Mouse (Mus musculus): Measurements from ENCODE around the gene Rwdd1. TPM values are rescaled to one million over a fixed set of nuclear protein-coding genes. Genes with fewer than 3 reads are reported as not detected.

Rwdd1 gene
- polyA plus RNA-seq, 1 experiment, result 29.3 TPM

GRCm38 (mm10) chr10:33974781-33975494 lies 44.5 kb downstream of the Rwdd1 start:
- Histone ChIP-seq H3K27me3 (ENCODE audit: control insufficient read depth, insufficient read depth, low read length) (no peaks in the 10 kb centered on the region), H3K4me3 (ENCODE audit: low read depth, low read length) (no peak overlapping the region), H3K36me3 (ENCODE audit: control insufficient read depth, insufficient read depth, low read length) (no peaks in the 10 kb centered on the region), H3K4me1 (ENCODE audit: control insufficient read depth, insufficient read depth, insufficient read length, low read length) (no peaks in the 10 kb centered on the region), H3K27ac (ENCODE audit: insufficient read depth, low read depth, low read length) (no peak overlapping the region)
- no peak for TF ChIP-seq POLR2A (IDR thresholded peaks at IDR 0.05; ENCODE audit: low read depth, low read length)
- no peak for TF ChIP-seq CTCF (IDR thresholded peaks at IDR 0.05; ENCODE audit: extremely low read depth, insufficient read length, insufficient replicate concordance, low read depth, low read length)
- WGBS, result 87% methylated on average over 7 of the region's 7 CpGs

- H3K27me3 ChIP-seq (ENCODE audit: control insufficient read depth, insufficient read depth, low read length), result no peaks in the 10 kb centered on the region
- 82% methylated on average over 3 of the region's 3 CpGs for WGBS
- TF ChIP-seq CTCF (IDR thresholded peaks at IDR 0.05; ENCODE audit: extremely low read depth, insufficient read length, insufficient replicate concordance, low read depth, low read length) (no peak), POLR2A (IDR thresholded peaks at IDR 0.05; ENCODE audit: low read depth, low read length) (no peak)
- H3K27ac ChIP-seq (ENCODE audit: insufficient read depth, low read depth, low read length), result no peak overlapping the region
- no peaks in the 10 kb centered on the region; the same call in 1 of the 2 replicates for H3K4me1 ChIP-seq (ENCODE audit: control insufficient read depth, insufficient read depth, insufficient read length, low read length)
- no peak overlapping the region for H3K4me3 ChIP-seq (ENCODE audit: low read depth, low read length)
- peaks cover 15% of the 10 kb centered on the region for H3K36me3 ChIP-seq (ENCODE audit: control insufficient read depth, insufficient read depth, low read length)
Observed at GRCm38 (mm10) chr10:33952509-33952908, 66.9 kb downstream of the Rwdd1 start.

GRCm38 (mm10) chr10:33950803-33951583 lies 68.4 kb downstream of the Rwdd1 start, which contains the start of gene Zup1:
Zup1 (minus strand) TSS chr10:33951269.
- TF ChIP-seq POLR2A (IDR thresholded peaks at IDR 0.05; ENCODE audit: low read depth, low read length), result peak; percentile 79
- no peak for TF ChIP-seq CTCF (IDR thresholded peaks at IDR 0.05; ENCODE audit: extremely low read depth, insufficient read length, insufficient replicate concordance, low read depth, low read length)
- WGBS, result under 1% methylated on average over 42 of the region's 42 CpGs
- H3K4me3 ChIP-seq (ENCODE audit: low read depth, low read length), result peak within 1 kb of the TSS; percentile 100
- H3K4me1 ChIP-seq (ENCODE audit: control insufficient read depth, insufficient read depth, insufficient read length, low read length), result no peaks in the 10 kb centered on the region; the same call in 1 of the 2 replicates
- H3K36me3 ChIP-seq (ENCODE audit: control insufficient read depth, insufficient read depth, low read length), result peaks cover 17% of the 10 kb centered on the region
- no peaks in the 10 kb centered on the region for H3K27me3 ChIP-seq (ENCODE audit: control insufficient read depth, insufficient read depth, low read length)
- H3K27ac ChIP-seq (ENCODE audit: insufficient read depth, low read depth, low read length), result peak within 1 kb of the TSS; percentile 86

Other genes starting within 250 kb of the Rwdd1 start
- not detected in 2 replicates for gene Sult3a2, start 232.9 kb downstream of the Rwdd1 start, polyA plus RNA-seq (2012; rRNA removed)
- not detected in 2 replicates for gene Sult3a1, start 161.9 kb downstream of the Rwdd1 start, polyA plus RNA-seq (2012; rRNA removed)
- 0.05 TPM in 1 of 2 replicates, not detected in the other for gene Rsph4a, start 114.5 kb downstream of the Rwdd1 start, polyA plus RNA-seq (2012; rRNA removed)
- 0.84 and 2.4 TPM in 2 replicates for gene Zup1, start 68.4 kb downstream of the Rwdd1 start, polyA plus RNA-seq (2012; rRNA removed)
- gene Trappc3l, start 18.0 kb upstream of the Rwdd1 start, polyA plus RNA-seq (2012; rRNA removed), result not detected in 2 replicates
- gene Calhm4, start 24.7 kb upstream of the Rwdd1 start, polyA plus RNA-seq (2012; rRNA removed), result not detected in 2 replicates
- gene Calhm5, start 76.9 kb upstream of the Rwdd1 start, polyA plus RNA-seq (2012; rRNA removed), result 0.14 and 0.15 TPM in 2 replicates
- gene Calhm6, start 108.4 kb upstream of the Rwdd1 start, polyA plus RNA-seq (2012; rRNA removed), result 4.3 and 5.4 TPM in 2 replicates
- gene Dse, start 188.1 kb upstream of the Rwdd1 start, polyA plus RNA-seq (2012; rRNA removed), result 3.2 and 3.5 TPM in 2 replicates